Mouse (Mus musculus) MEL (cell line): ENCODE data around the gene Hsbp1. TPM values are rescaled to one million over a fixed set of nuclear protein-coding genes. Genes with fewer than 3 reads are reported as not detected.

ENCODE experiments used
- DNase-seq: peaks from one replicate; pipeline ENCODE4 v3.0.0; 2011; ENCODE audit warnings: low read depth, low spot score
- H3K27ac ChIP-seq: 2 replicates; pipeline ENCODE4 v1.5.1; 2012; ENCODE audit warnings: low read depth, mild to moderate bottlenecking, control low read depth, low read length, moderate library complexity; ENCODE audit not compliant: control insufficient read depth
- H3K27me3 ChIP-seq, 2 experiments: fragments of 150-350 bp in 1 of 2; sonication (generic) in 1 of 2; 2 replicates each; pipeline ENCODE4 v1.6.1; 2012; ENCODE audit warnings: low read length in 2 of 2, mild to moderate bottlenecking in 2 of 2, improper control_type of control experiment in 1 of 2, moderate library complexity in 1 of 2; ENCODE audit not compliant: insufficient read depth in 2 of 2, control insufficient read depth in 1 of 2
- H3K36me3 ChIP-seq, 2 experiments: 2 replicates each; pipeline ENCODE4 v1.6.1; 2012 to 2014; ENCODE audit warnings: low read length in 2 of 2, improper control_type of control experiment in 1 of 2, inconsistent platforms in 1 of 2, mild to moderate bottlenecking in 1 of 2; ENCODE audit not compliant: insufficient read depth in 2 of 2, control insufficient read depth in 1 of 2
- H3K4me1 ChIP-seq, 2 experiments: fragments of 150-350 bp in 1 of 2; sonication (generic) in 1 of 2; 2 replicates each; pipeline ENCODE4 v1.6.1; 2012; ENCODE audit warnings: low read length in 2 of 2, improper control_type of control experiment in 1 of 2, mild to moderate bottlenecking in 1 of 2; ENCODE audit not compliant: insufficient read depth in 2 of 2, control insufficient read depth in 1 of 2
- H3K4me3 ChIP-seq, 2 experiments: fragments of 150-350 bp in 1 of 2; sonication (generic) in 1 of 2; 2 replicates each; pipeline ENCODE4 v1.5.1; 2012; ENCODE audit warnings: low read depth in 2 of 2, low read length in 2 of 2, mild to moderate bottlenecking in 2 of 2, moderate library complexity in 2 of 2, control low read depth in 1 of 2, improper control_type of control experiment in 1 of 2; ENCODE audit not compliant: control insufficient read depth in 1 of 2, insufficient read depth in 1 of 2
- H3K79me2 ChIP-seq: 2 replicates; pipeline ENCODE4 v1.6.1; 2012; ENCODE audit warnings: mild to moderate bottlenecking, low read length, moderate library complexity; ENCODE audit not compliant: control insufficient read depth, poor library complexity, insufficient read depth
- H3K9ac ChIP-seq: 2 replicates; pipeline ENCODE4 v1.6.1; 2012; ENCODE audit warnings: low read depth, mild to moderate bottlenecking, control low read depth, low read length, moderate library complexity; ENCODE audit not compliant: control insufficient read depth, poor library complexity, severe bottlenecking
- H3K9me3 ChIP-seq: fragments of 150-350 bp; sonication (generic); replicated peaks from 2 replicates; pipeline ENCODE4 v1.6.1; 2012; ENCODE audit warnings: mild to moderate bottlenecking, low read length, improper control_type of control experiment, moderate library complexity; ENCODE audit not compliant: insufficient read depth
- BHLHE40 ChIP-seq: IDR thresholded peaks from 2 replicates; pipeline ENCODE4 v1.6.1; 2012; ENCODE audit warnings: low read depth, mild to moderate bottlenecking, inconsistent platforms, low read length, improper control_type of control experiment, borderline replicate concordance
- CTCF ChIP-seq, 3 experiments: IDR thresholded peaks in 2 of 3; conservative IDR thresholded peaks in 1 of 3; 2 replicates each; pipeline ENCODE4 v1.5.1; 2011 to 2012; ENCODE audit warnings: low read length in 3 of 3, low read depth in 2 of 3, mild to moderate bottlenecking in 2 of 3, improper control_type of control experiment in 1 of 3, inconsistent platforms in 1 of 3, mixed read lengths in 1 of 3, moderate library complexity in 1 of 3; ENCODE audit not compliant: control insufficient read depth in 1 of 3, insufficient read depth in 1 of 3, poor library complexity in 1 of 3, severe bottlenecking in 1 of 3
- E2F4 ChIP-seq: IDR thresholded peaks from 2 replicates; pipeline ENCODE4 v1.6.1; 2011; ENCODE audit warnings: low read depth, low read length, improper control_type of control experiment, borderline replicate concordance
- ELF1 ChIP-seq: IDR thresholded peaks from 2 replicates; pipeline ENCODE4 v1.6.1; 2014; ENCODE audit warnings: low read depth, mild to moderate bottlenecking, inconsistent platforms, low read length, improper control_type of control experiment, moderate library complexity
- GABPA ChIP-seq: IDR thresholded peaks from 2 replicates; pipeline ENCODE4 v1.6.1; 2012; ENCODE audit warnings: low read depth, mild to moderate bottlenecking, inconsistent platforms, low read length, improper control_type of control experiment, moderate library complexity
- HCFC1 ChIP-seq: IDR thresholded peaks from 2 replicates; pipeline ENCODE4 v1.6.1; 2012; ENCODE audit warnings: low read depth, mild to moderate bottlenecking, inconsistent platforms, low read length, improper control_type of control experiment, moderate library complexity
- JUND ChIP-seq: IDR thresholded peaks from 2 replicates; pipeline ENCODE4 v1.6.1; 2011; ENCODE audit warnings: low read depth, mild to moderate bottlenecking, improper control_type of control experiment, low read length
- KAT2A ChIP-seq: conservative IDR thresholded peaks from 2 replicates; pipeline ENCODE4 v1.6.1; 2012; ENCODE audit warnings: low read depth, low read length, improper control_type of control experiment, inconsistent platforms
- MEF2A ChIP-seq: IDR thresholded peaks from 2 replicates; pipeline ENCODE4 v1.6.1; 2014; ENCODE audit warnings: low read depth, mild to moderate bottlenecking, inconsistent platforms, low read length, improper control_type of control experiment; ENCODE audit not compliant: poor library complexity, insufficient replicate concordance, severe bottlenecking; ENCODE audit errors: extremely low read depth
- NELFE ChIP-seq: IDR thresholded peaks from 2 replicates; pipeline ENCODE4 v1.6.1; 2011; ENCODE audit warnings: low read depth, low read length, improper control_type of control experiment
- POLR2A ChIP-seq, 2 experiments: IDR thresholded peaks; 2 replicates each; pipeline ENCODE4 v1.6.1; 2011 to 2012; ENCODE audit warnings: low read length in 2 of 2, mild to moderate bottlenecking in 2 of 2, control low read depth in 1 of 2, improper control_type of control experiment in 1 of 2, low read depth in 1 of 2, moderate library complexity in 1 of 2; ENCODE audit not compliant: control insufficient read depth in 1 of 2, insufficient read depth in 1 of 2, poor library complexity in 1 of 2
- POLR2AphosphoS2 ChIP-seq: IDR thresholded peaks from 2 replicates; pipeline ENCODE4 v1.6.1; 2011; ENCODE audit warnings: low read length, improper control_type of control experiment
- POLR2AphosphoS5 ChIP-seq: IDR thresholded peaks from 2 replicates; pipeline ENCODE4 v1.6.1; 2012; ENCODE audit warnings: low read depth, borderline replicate concordance, mild to moderate bottlenecking, inconsistent platforms, low read length, moderate library complexity, mixed read lengths
- RAD21 ChIP-seq: IDR thresholded peaks from 2 replicates; pipeline ENCODE4 v1.6.1; 2011; ENCODE audit warnings: mild to moderate bottlenecking, low read depth, low read length, improper control_type of control experiment
- RCOR1 ChIP-seq: IDR thresholded peaks from 2 replicates; pipeline ENCODE4 v1.6.1; 2012; ENCODE audit warnings: low read depth, mild to moderate bottlenecking, inconsistent platforms, low read length, improper control_type of control experiment
- SIN3A ChIP-seq: IDR thresholded peaks from 2 replicates; pipeline ENCODE4 v1.6.1; 2012; ENCODE audit warnings: low read length, improper control_type of control experiment, inconsistent platforms
- SMC3 ChIP-seq: IDR thresholded peaks from 2 replicates; pipeline ENCODE4 v1.6.1; 2011; ENCODE audit warnings: low read depth, low read length, improper control_type of control experiment
- ZC3H11A ChIP-seq: IDR thresholded peaks from 2 replicates; pipeline ENCODE4 v1.6.1; 2012; ENCODE audit warnings: low read depth, mild to moderate bottlenecking, inconsistent platforms, low read length, improper control_type of control experiment
- polyA plus RNA-seq, 2 experiments: library from polyadenylated mRNA; stranded (reverse) in 1 of 2; unstranded in 1 of 2; fragments of >175 nt in 1 of 2; fragments of >200 nt in 1 of 2; gene quantifications; 2 replicates each; pipeline versions ENCODE4 v1.2.1 to v1.2.4; 2012; ENCODE audit warnings: low replicate concordance in 2 of 2, low read depth in 1 of 2; ENCODE audit not compliant: insufficient read length in 2 of 2, insufficient read depth in 1 of 2, missing spikeins in 1 of 2
- total RNA-seq: library from RNA; depleted of rRNA; stranded (reverse); fragments of 300-350 nt; gene quantifications from 2 replicates; pipeline ENCODE4 v1.2.3, GENCODE M21; 2012

Hsbp1 gene
- total and polyA plus RNA-seq, 3 experiments = 109 to 128 TPM; not detected in 1

GRCm38 (mm10) chr8:119380619-119381018 lies 36.3 kb downstream of the Hsbp1 start:
- Histone ChIP-seq H3K27me3 (peaks cover 0 to 2% of the 10 kb centered on the region in 2 experiments; a peak in 1 of 4 replicates), H3K27ac (no peak overlapping the region), H3K9me3 (no peaks in the 10 kb centered on the region), H3K4me3 (no peak overlapping the region), H3K79me2 (no peaks in the 10 kb centered on the region), H3K9ac (no peak overlapping the region), H3K4me1 (no peaks in the 10 kb centered on the region), H3K36me3 (no peaks in the 10 kb centered on the region)
- peak; percentile 83 for DNase-seq
- no peak for TF ChIP-seq HCFC1
- no peak for TF ChIP-seq GABPA
- peak; percentile 48 for TF ChIP-seq RAD21
- TF ChIP-seq POLR2AphosphoS5 = no peak
- no peak for TF ChIP-seq MEF2A
- TF ChIP-seq ZC3H11A = peak; percentile 39
- TF ChIP-seq NELFE = no peak
- TF ChIP-seq ELF1 = no peak
- TF ChIP-seq POLR2A (IDR thresholded peaks at IDR 0.05; ENCODE audit: control insufficient read depth in 1 of 2, insufficient read depth in 1 of 2, low read depth in 1 of 2, low read length in 2 of 2, poor library complexity in 1 of 2) = no peak
- TF ChIP-seq SIN3A = 0 out of 2 replicates have a peak, but pooled peaks have one; percentile 14
- no peak for TF ChIP-seq KAT2A
- TF ChIP-seq E2F4 = no peak
- TF ChIP-seq CTCF (IDR thresholded peaks at IDR 0.05 in 2 of 3, conservative IDR thresholded peaks at IDR 0.05 in 1 of 3; ENCODE audit: control insufficient read depth in 1 of 3, insufficient read depth in 1 of 3, low read depth in 2 of 3, low read length in 3 of 3, poor library complexity in 1 of 3, severe bottlenecking in 1 of 3) = peak; percentile 60 to 71 (median 60)
- peak; percentile 48 for TF ChIP-seq SMC3
- TF ChIP-seq JUND = no peak

- peak; percentile 21; the same call in 1 of the 2 replicates for TF ChIP-seq BHLHE40
- TF ChIP-seq ZC3H11A = peak; percentile 51
- peak; percentile 90 for TF ChIP-seq RAD21
- TF ChIP-seq RCOR1 = no peak
- TF ChIP-seq POLR2A (IDR thresholded peaks at IDR 0.05; ENCODE audit: control insufficient read depth in 1 of 2, insufficient read depth in 1 of 2, low read depth in 1 of 2, low read length in 2 of 2, poor library complexity in 1 of 2) = no peak
- peak; percentile 66 for TF ChIP-seq SMC3
- no peak for TF ChIP-seq POLR2AphosphoS2
- peak; percentile 54 to 87 (median 70) for TF ChIP-seq CTCF (IDR thresholded peaks at IDR 0.05 in 2 of 3, conservative IDR thresholded peaks at IDR 0.05 in 1 of 3; ENCODE audit: control insufficient read depth in 1 of 3, insufficient read depth in 1 of 3, low read depth in 2 of 3, low read length in 3 of 3, poor library complexity in 1 of 3, severe bottlenecking in 1 of 3)
- no peak overlapping the region for H3K4me3 ChIP-seq
- H3K4me1 ChIP-seq = no peaks in the 10 kb centered on the region
- H3K36me3 ChIP-seq = no peaks in the 10 kb centered on the region; a peak in 2 of 4 replicates
- H3K27me3 ChIP-seq = peaks cover 1 to 2% of the 10 kb centered on the region in 2 experiments; a peak in 1 of 4 replicates
- peak; percentile 84 for DNase-seq
- no peak overlapping the region for H3K9ac ChIP-seq
- no peak overlapping the region for H3K27ac ChIP-seq
- H3K9me3 ChIP-seq = no peaks in the 10 kb centered on the region
- H3K79me2 ChIP-seq = no peaks in the 10 kb centered on the region
Observed at GRCm38 (mm10) chr8:119384478-119384877, 40.2 kb downstream of the Hsbp1 start.
